ENCODE assay signal across 8 mouse cellular contexts in the genomic region with DNA sequence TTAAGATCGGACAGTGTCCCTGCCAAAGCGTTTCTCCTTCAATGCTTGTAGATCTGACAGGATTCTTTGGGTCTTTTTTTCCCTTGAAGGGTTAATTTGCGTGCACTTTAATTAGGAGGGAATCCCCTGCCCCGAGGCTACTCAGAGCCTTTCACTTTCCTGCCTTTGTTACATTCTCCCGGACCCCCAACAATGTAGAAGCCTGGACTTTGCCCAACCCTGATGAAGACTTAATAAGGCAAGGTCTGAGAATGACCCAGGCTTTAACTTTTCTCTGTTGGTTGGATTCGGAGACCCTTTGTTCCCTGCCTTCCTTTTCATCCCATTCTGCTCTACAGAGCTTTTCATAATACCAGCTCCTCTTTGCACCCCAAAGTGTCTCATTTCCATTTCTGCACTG. TPM values are rescaled to one million over a fixed set of nuclear protein-coding genes. Genes with fewer than 3 reads are reported as not detected.
A peak's percentile ranks its signal among the peaks of the same experiment; 100 is the strongest.
DNase-seq lines count a peak whose midpoint lies in the region; ATAC-seq and TF ChIP-seq lines count a peak whose summit lies in the region.

No protein-coding gene starts in this region.

- no peak for TF ChIP-seq POLR2A in kidney, adult 2 months (IDR thresholded peaks at IDR 0.05; ENCODE audit: low read depth, low read length)
- TF ChIP-seq POLR2A in olfactory bulb, adult 2 months (IDR thresholded peaks at IDR 0.05; ENCODE audit: insufficient read depth, low read depth, low read length) = no peak

- H3K36me3 ChIP-seq in kidney, embryonic 15.5 days = no peaks in the 10 kb centered on the region
- H3K36me3 ChIP-seq in kidney, adult 2 months (ENCODE audit: control insufficient read depth, insufficient read depth, low read length) = no peaks in the 10 kb centered on the region
- H3K36me3 ChIP-seq in embryonic facial prominence, embryonic 13.5 days = no peaks in the 10 kb centered on the region
- no peaks in the 10 kb centered on the region for H3K36me3 ChIP-seq in limb, embryonic 10.5 days

- no peak for ATAC-seq in kidney, embryonic 15.5 days (replicated peaks; ENCODE audit: low FRiP score)
- ATAC-seq in embryonic facial prominence, embryonic 13.5 days (ENCODE audit: insufficient number of reproducible peaks, insufficient read depth, low FRiP score, low TSS enrichment, low read depth) = no peak

- no peaks in the 10 kb centered on the region; the same call in 1 of the 2 replicates for H3K27me3 ChIP-seq in kidney, embryonic 15.5 days
- H3K27me3 ChIP-seq in kidney, adult 2 months (replicated peaks; ENCODE audit: control insufficient read depth, insufficient read depth, low read length) = peaks cover 2% of the 10 kb centered on the region
- H3K27me3 ChIP-seq in embryonic facial prominence, embryonic 13.5 days = peaks cover 11% of the 10 kb centered on the region
- H3K27me3 ChIP-seq in limb, embryonic 10.5 days (ENCODE audit: low read depth, poor library complexity, severe bottlenecking) = 0 out of 2 replicates have a peak, but pooled peaks cover 6% of the 10 kb centered on the region

- H3K9ac ChIP-seq in kidney, embryonic 15.5 days = no peak overlapping the region
- H3K9ac ChIP-seq in embryonic facial prominence, embryonic 13.5 days = no peak overlapping the region

- no peak for DNase-seq in kidney, adult 2 months
- DNase-seq in limb, embryonic 10.5 days (ENCODE audit: low spot score) = no peak
- DNase-seq in cerebellum, adult 8-10 months = no peak
- DNase-seq in layer of hippocampus, postnatal 25 days (ENCODE audit: extremely low spot score in 1 of 2, low spot score in 1 of 2) = no peak
- DNase-seq in heart, adult 9 months (ENCODE audit: low spot score in 2 of 2) = no peak

- no peaks in the 10 kb centered on the region for H3K9me3 ChIP-seq in kidney, embryonic 15.5 days (replicated peaks)
- H3K9me3 ChIP-seq in embryonic facial prominence, embryonic 13.5 days = peaks cover 8% of the 10 kb centered on the region
- H3K9me3 ChIP-seq in limb, embryonic 10.5 days (replicated peaks) = peaks cover 4% of the 10 kb centered on the region; the same call in 1 of the 2 replicates

- peaks cover 10% of the 10 kb centered on the region for H3K4me1 ChIP-seq in kidney, embryonic 15.5 days
- no peaks in the 10 kb centered on the region for H3K4me1 ChIP-seq in kidney, adult 2 months (ENCODE audit: control insufficient read depth, insufficient read depth, low read length)
- H3K4me1 ChIP-seq in embryonic facial prominence, embryonic 13.5 days = peaks cover 9% of the 10 kb centered on the region
- H3K4me1 ChIP-seq in limb, embryonic 10.5 days = peaks cover 8% of the 10 kb centered on the region
- no peaks in the 10 kb centered on the region; the same call in 1 of the 2 replicates for H3K4me1 ChIP-seq in olfactory bulb, adult 2 months (ENCODE audit: control insufficient read depth, insufficient read depth, low read length)

- H3K4me2 ChIP-seq in kidney, embryonic 15.5 days = 0 out of 2 replicates have a peak overlapping the region, but pooled peaks have one; percentile 63
- peak overlapping the region; percentile 49 for H3K4me2 ChIP-seq in embryonic facial prominence, embryonic 13.5 days

- no peak overlapping the region for H3K27ac ChIP-seq in kidney, embryonic 15.5 days
- H3K27ac ChIP-seq in kidney, adult 2 months (ENCODE audit: insufficient read depth, low read depth, low read length) = no peak overlapping the region
- H3K27ac ChIP-seq in embryonic facial prominence, embryonic 13.5 days = no peak overlapping the region
- no peak overlapping the region for H3K27ac ChIP-seq in limb, embryonic 10.5 days
- H3K27ac ChIP-seq in olfactory bulb, adult 2 months (ENCODE audit: insufficient read depth, low read depth, low read length) = no peak overlapping the region

- peak overlapping the region; percentile 61 for H3K4me3 ChIP-seq in kidney, embryonic 15.5 days (replicated peaks)
- H3K4me3 ChIP-seq in kidney, adult 2 months (ENCODE audit: insufficient read depth, low read depth, low read length) = no peak overlapping the region
- peak overlapping the region; percentile 68 for H3K4me3 ChIP-seq in embryonic facial prominence, embryonic 13.5 days
- peak overlapping the region; percentile 73 for H3K4me3 ChIP-seq in limb, embryonic 10.5 days
- H3K4me3 ChIP-seq in olfactory bulb, adult 2 months (ENCODE audit: insufficient read depth, low read depth, low read length) = peak overlapping the region; percentile 5; the same call in 1 of the 2 replicates

- WGBS in kidney, embryonic 15.5 days = 76% methylated on average over 6 of the region's 6 CpGs
- WGBS in kidney, adult 2 months = 66% methylated on average over 6 of the region's 6 CpGs
- 46% methylated on average over 6 of the region's 6 CpGs for WGBS in embryonic facial prominence, embryonic 13.5 days
- 74% methylated on average over 6 of the region's 6 CpGs for WGBS in limb, embryonic 10.5 days
- 35% methylated on average over 6 of the region's 6 CpGs for WGBS in olfactory bulb, adult 2 months

- no peak for TF ChIP-seq CTCF in kidney, adult 2 months (conservative IDR thresholded peaks at IDR 0.05; ENCODE audit: insufficient read depth, insufficient read length, low read depth, low read length)
- TF ChIP-seq CTCF in olfactory bulb, adult 2 months (IDR thresholded peaks at IDR 0.05; ENCODE audit: insufficient read depth, low read depth, low read length) = no peak

RNA-seq across cellular contexts. Expression of a gene that starts 0.6 kb away (rescaled TPM):
- polyA plus RNA-seq in kidney, embryonic 15.5 days (2015; fragmentation: Nextera tagmentation; extraction: Ambion mirVana) = 5.3 TPM in 2 replicates
- 0.56 and 0.77 TPM in 2 replicates for polyA plus RNA-seq in kidney, adult 2 months (2012; rRNA removed)
- 7.4 and 7.5 TPM in 2 replicates for polyA plus RNA-seq in embryonic facial prominence, embryonic 13.5 days (2015; fragmentation: Nextera tagmentation; extraction: Ambion mirVana)
- 6.9 and 9.1 TPM in 2 replicates for polyA plus RNA-seq in limb, embryonic 10.5 days (2016; fragmentation: Nextera tagmentation; extraction: Ambion mirVana)
- polyA plus RNA-seq in olfactory bulb, adult 2 months (2012; ENCODE audit: insufficient read depth, insufficient read length, low replicate concordance, missing spikeins) = not detected in 2 replicates
- total RNA-seq in layer of hippocampus, postnatal 25 days (2021) = 1 to 10 TPM; 2.6 to 2.8 TPM

RNA-seq across cellular contexts. Expression of a gene that starts 43.7 kb away (rescaled TPM):
- 28.5 and 28.6 TPM in 2 replicates for polyA plus RNA-seq in kidney, embryonic 15.5 days (2015; fragmentation: Nextera tagmentation; extraction: Ambion mirVana)
- polyA plus RNA-seq in kidney, adult 2 months (2012; rRNA removed) = 0.30 and 0.35 TPM in 2 replicates
- 29.3 and 31.5 TPM in 2 replicates for polyA plus RNA-seq in embryonic facial prominence, embryonic 13.5 days (2015; fragmentation: Nextera tagmentation; extraction: Ambion mirVana)
- 61.9 and 63.5 TPM in 2 replicates for polyA plus RNA-seq in limb, embryonic 10.5 days (2016; fragmentation: Nextera tagmentation; extraction: Ambion mirVana)
- polyA plus RNA-seq in olfactory bulb, adult 2 months (2012; ENCODE audit: insufficient read depth, insufficient read length, low replicate concordance, missing spikeins) = not detected in 2 replicates
- under 1 TPM; 0.80 to 0.81 TPM for total RNA-seq in layer of hippocampus, postnatal 25 days (2021)

RNA-seq across cellular contexts. Expression of a gene that starts 43.8 kb away (rescaled TPM):
- 0.87 and 1.2 TPM in 2 replicates for polyA plus RNA-seq in kidney, embryonic 15.5 days (2015; fragmentation: Nextera tagmentation; extraction: Ambion mirVana)
- 0.02 TPM in 1 of 2 replicates, not detected in the other for polyA plus RNA-seq in kidney, adult 2 months (2012; rRNA removed)
- polyA plus RNA-seq in embryonic facial prominence, embryonic 13.5 days (2015; fragmentation: Nextera tagmentation; extraction: Ambion mirVana) = 2.9 and 3.2 TPM in 2 replicates
- polyA plus RNA-seq in limb, embryonic 10.5 days (2016; fragmentation: Nextera tagmentation; extraction: Ambion mirVana) = 4.2 and 4.3 TPM in 2 replicates
- polyA plus RNA-seq in olfactory bulb, adult 2 months (2012; ENCODE audit: insufficient read depth, insufficient read length, low replicate concordance, missing spikeins) = not detected in 2 replicates
- 1 to 10 TPM; 1.4 to 1.8 TPM for total RNA-seq in layer of hippocampus, postnatal 25 days (2021)

Comparison
In these comparisons a context has a peak if more than half of its experiments do, and no peak if none do; other contexts are left out.
1. RNA of a gene that starts 43.7 kb away (polyA plus RNA-seq): 61.9 to 63.5 TPM in limb, embryonic 10.5 days, 29.3 to 31.5 TPM in embryonic facial prominence, embryonic 13.5 days and 28.5 to 28.6 TPM in kidney, embryonic 15.5 days; 0.30 to 0.35 TPM in kidney, adult 2 months and not detected in olfactory bulb, adult 2 months; every median in the first group is over 10 times any median in the second.